Mouse (Mus musculus): ENCODE results near the gene Tspan4.

The Tspan4 gene

GRCm38 (mm10) chr7:141475011-141475804, at the start of gene Tspan4, which contains the start of gene Polr2l:
Gene Tspan4, plus strand, starts transcription at chr7:141475240.
Gene Polr2l, minus strand, starts transcription at chr7:141475132.
- DNase-seq: peak; percentile 84

- DNase-seq: no peak
Observed at GRCm38 (mm10) chr7:141426948-141427730, 47.9 kb upstream of the Tspan4 start.

- DNase-seq: no peak
Observed at GRCm38 (mm10) chr7:141428701-141429100, 46.3 kb upstream of the Tspan4 start.

GRCm38 (mm10) chr7:141429310-141429709, 45.7 kb upstream of the Tspan4 start, which contains the start of gene Cend1:
Gene Cend1, minus strand, starts transcription at chr7:141429491.
- peak; percentile 84 for DNase-seq

- no peak for DNase-seq
Observed at GRCm38 (mm10) chr7:141429840-141430584, 45.0 kb upstream of the Tspan4 start.

- no peak for DNase-seq
Observed at GRCm38 (mm10) chr7:141430585-141431240, 44.3 kb upstream of the Tspan4 start.

GRCm38 (mm10) chr7:141431434-141432185, 43.4 kb upstream of the Tspan4 start:
- DNase-seq: no peak

GRCm38 (mm10) chr7:141432186-141432611, 42.8 kb upstream of the Tspan4 start:
- no peak for DNase-seq

GRCm38 (mm10) chr7:141432741-141433516, 42.1 kb upstream of the Tspan4 start:
- no peak for DNase-seq

- no peak for DNase-seq
Observed at GRCm38 (mm10) chr7:141433517-141434400, 41.3 kb upstream of the Tspan4 start.

GRCm38 (mm10) chr7:141434464-141434863, 40.6 kb upstream of the Tspan4 start:
- no peak for DNase-seq

- DNase-seq: peak; percentile 61
Observed at GRCm38 (mm10) chr7:141435129-141435855, 39.7 kb upstream of the Tspan4 start.

GRCm38 (mm10) chr7:141435856-141436522, 39.1 kb upstream of the Tspan4 start:
- DNase-seq: no peak

GRCm38 (mm10) chr7:141436523-141436892, 38.5 kb upstream of the Tspan4 start:
- no peak for DNase-seq

- DNase-seq: peak; percentile 82
Observed at GRCm38 (mm10) chr7:141437178-141438120, 37.6 kb upstream of the Tspan4 start, which contains the start of gene Slc25a22. Gene Slc25a22, minus strand, starts transcription at chr7:141437892.

GRCm38 (mm10) chr7:141438201-141438968, 36.7 kb upstream of the Tspan4 start:
- DNase-seq: no peak

Measured in right cerebral cortex, postnatal 14 days (tissue).